Mouse (Mus musculus) heart, postnatal 36 days (tissue): Measurements from ENCODE around the gene Rab5c. TPM values are rescaled to one million over a fixed set of nuclear protein-coding genes. Genes with fewer than 3 reads are reported as not detected.

Experiments
- DNase-seq, 2 experiments: peaks; one replicate each; pipeline ENCODE4 v3.0.0; 2021 to 2022
- intact Hi-C: fragments of 180-260 bp; cut with DNase I; formaldehyde crosslinking; loops from one replicate; pipeline ENCODE4 v1.15.1; 2025
- total RNA-seq, 2 experiments: library from RNA; stranded (reverse); gene quantifications; 2 replicates each; pipeline ENCODE4 v1.2.3; 2021

The Rab5c gene
- total RNA-seq, 2 experiments from 2014 or later = 54.3 to 62.1 TPM

DNA sequence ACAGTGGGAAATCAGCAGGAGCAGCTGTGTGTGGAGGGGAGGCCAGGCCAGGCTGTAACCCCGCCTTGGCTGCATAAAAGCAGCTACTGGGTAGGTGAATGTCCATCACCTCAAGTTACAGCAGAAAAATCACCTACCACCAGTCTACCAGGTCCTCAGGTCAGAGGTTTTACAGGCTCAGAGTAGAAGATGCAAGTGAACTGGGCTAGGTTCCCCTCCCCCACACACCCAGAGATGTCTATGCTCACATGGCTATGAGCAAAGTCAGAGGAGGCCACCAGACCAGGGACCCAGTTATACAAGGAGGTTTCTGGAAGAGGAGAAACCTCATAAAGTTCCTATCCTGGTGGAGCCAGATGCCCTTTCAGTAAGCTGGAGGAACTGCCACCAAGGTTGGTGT is 67.0 kb downstream of the Rab5c start:
- DNase-seq = no peak
- intact Hi-C loops = no loop called here

Other genes starting within 250 kb of the Rab5c start
- gene Acly, start 210.2 kb downstream of the Rab5c start, total RNA-seq = 10 to 100 TPM; 27.3 to 38.1 TPM
- under 1 TPM; 0.22 to 0.49 TPM for gene Ttc25, start 192.6 kb downstream of the Rab5c start, total RNA-seq
- gene Cnp, start 163.3 kb downstream of the Rab5c start, total RNA-seq = 1 to 10 TPM; 5.5 to 7.2 TPM
- 10 to 100 TPM; 57.2 to 59.2 TPM for gene Nkiras2, start 119.0 kb downstream of the Rab5c start, total RNA-seq
- 100 to 1,000 TPM; 123 to 133 TPM for gene Dnajc7, start 118.0 kb downstream of the Rab5c start, total RNA-seq
- gene Zfp385c, start 45.8 kb downstream of the Rab5c start, total RNA-seq = under 1 TPM in 1 of 2 experiments, not detected in 1; 0.28 TPM
- gene Dhx58, start 33.9 kb downstream of the Rab5c start, total RNA-seq = 1 to 10 TPM in 1 of 2 experiments, under 1 TPM in 1; 0.75 to 2.8 TPM
- 10 to 100 TPM; 12.4 to 13.0 TPM for gene Kat2a, start 25.8 kb downstream of the Rab5c start, total RNA-seq
- under 1 TPM in 1 of 2 experiments, not detected in 1; 0.43 TPM for gene Hspb9, start 24.4 kb downstream of the Rab5c start, total RNA-seq
- gene Kcnh4, start 21.7 kb upstream of the Rab5c start, total RNA-seq = not detected
- not detected for gene Hcrt, start 24.7 kb upstream of the Rab5c start, total RNA-seq
- gene Ghdc, start 32.7 kb upstream of the Rab5c start, total RNA-seq = 1 to 10 TPM; 8.5 to 9.5 TPM
- 10 to 100 TPM; 62.7 to 62.8 TPM for gene Stat5b, start 112.5 kb upstream of the Rab5c start, total RNA-seq
- gene Stat5a, start 121.1 kb upstream of the Rab5c start, total RNA-seq = 10 to 100 TPM; 19.8 to 24.1 TPM
- 10 to 100 TPM; 93.5 to 93.9 TPM for gene Stat3, start 201.3 kb upstream of the Rab5c start, total RNA-seq
- gene Cavin1, start 232.7 kb upstream of the Rab5c start, total RNA-seq = 100 to 1,000 TPM; 239 to 258 TPM